Mouse (Mus musculus): ENCODE measurements around the gene Cacna1f. TPM values are rescaled to one million over a fixed set of nuclear protein-coding genes. Genes with fewer than 3 reads are reported as not detected.

Cacna1f gene
- 0.04 TPM in 1 of 2 replicates, not detected in the other for polyA plus RNA-seq (2015; fragmentation: Nextera tagmentation; extraction: Ambion mirVana)

DNA sequence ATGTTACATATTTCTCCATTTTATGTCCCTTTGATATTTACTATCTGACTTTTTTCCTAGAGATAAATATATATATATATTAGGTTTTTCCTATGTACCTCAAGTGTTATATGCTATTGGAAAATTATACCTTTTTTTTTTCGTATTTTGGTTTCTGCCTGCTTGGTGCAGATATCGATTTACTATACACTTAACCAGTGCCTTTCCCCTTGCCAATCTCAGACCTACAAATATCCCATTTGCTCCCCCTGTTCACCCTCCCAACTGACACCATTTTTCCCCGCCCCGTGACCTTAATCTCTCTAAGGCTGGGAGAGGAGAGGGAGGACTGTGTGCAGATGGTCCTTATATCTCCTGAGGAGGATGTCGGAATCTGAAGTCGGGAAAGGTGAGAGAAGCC, at the start of gene Cacna1f:
Gene Cacna1f, plus strand, starts transcription at position 301 of the 400 bp plus-strand sequence.

DNA sequence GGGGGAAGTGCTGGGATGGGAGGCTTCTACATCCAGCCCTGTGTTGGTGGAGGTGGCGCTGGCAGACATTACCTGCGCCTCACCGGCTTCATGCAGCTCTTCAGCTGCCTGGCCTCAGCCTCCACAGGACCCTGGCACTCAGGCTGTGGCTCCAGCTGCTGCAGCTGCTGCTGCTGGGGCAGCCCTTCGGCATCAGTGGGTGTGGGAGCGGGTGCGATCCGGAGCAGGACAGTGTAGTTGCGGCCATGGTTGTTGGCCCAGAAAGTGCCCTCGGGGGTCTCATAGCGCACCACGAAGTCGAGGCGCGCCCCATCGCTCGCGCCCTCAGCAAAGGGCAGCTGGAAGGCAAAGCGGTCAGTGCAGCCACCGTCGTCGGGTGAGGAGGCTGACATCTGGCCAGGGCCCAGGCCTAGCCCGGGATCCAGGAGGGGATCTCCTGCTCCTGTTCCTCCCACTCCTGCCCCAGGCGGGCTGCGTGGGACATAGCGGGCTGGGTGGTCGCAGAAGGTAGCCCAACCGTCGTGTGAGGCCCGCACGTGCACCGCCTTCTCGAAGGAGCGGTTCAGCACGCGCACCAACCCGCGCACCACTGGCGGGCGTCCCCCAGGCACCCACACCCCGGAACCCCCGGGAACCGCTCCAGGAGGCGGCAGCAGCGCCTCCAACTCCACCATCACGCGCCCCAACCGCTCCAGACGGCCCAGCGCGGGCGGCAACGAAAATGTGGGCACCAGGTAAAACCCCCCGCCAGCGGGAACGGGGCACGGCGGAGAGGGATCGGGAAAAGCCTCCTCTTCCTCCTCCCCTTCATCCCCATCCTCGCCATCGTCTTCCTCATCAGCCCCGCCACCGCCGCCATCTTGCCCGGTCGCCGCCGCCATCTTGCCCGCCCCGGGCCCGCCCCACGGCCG, 33.5 kb upstream of the Cacna1f start, which contains the start of gene Foxp3:
Gene Foxp3, plus strand, starts transcription at position 469 of the 911 bp plus-strand sequence.

DNA sequence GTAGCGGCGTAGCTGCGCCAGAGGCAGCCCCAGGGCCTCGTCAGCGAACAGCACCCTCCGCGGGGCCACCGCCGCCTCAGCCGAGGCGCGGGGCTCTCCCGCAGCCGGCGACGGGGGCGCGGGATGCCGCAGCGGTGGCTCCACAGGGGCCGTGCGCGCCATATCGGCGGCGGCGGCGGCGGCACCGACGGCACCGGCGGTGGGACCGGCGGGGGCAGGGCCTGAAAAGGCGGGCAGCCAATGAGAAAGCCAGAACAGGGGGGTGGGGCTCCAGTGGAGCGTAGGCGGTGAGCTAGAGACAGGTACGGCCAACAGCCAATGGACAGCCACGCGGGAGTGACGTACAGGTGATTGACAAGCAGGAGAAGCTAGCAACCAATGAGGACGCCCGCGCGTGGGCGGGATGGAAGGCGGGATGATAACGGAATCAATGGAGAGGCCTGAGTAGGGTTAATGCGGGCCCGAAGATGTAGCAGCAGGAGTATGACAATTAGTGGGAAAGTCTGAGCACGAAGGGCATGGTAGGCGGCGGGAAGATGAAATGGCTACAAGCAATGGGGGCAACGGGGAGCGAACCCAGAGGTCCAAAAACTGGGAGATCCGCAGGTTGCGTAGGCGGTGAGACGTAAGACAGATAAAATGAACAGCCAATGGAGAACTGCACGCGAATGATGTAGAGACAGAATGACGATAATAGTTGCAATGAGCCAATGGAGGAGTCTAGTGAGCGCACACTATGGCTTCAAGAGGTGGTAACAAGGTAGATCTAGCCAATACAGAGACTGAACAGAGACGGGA, 32.6 kb upstream of the Cacna1f start, which contains the start of gene Ppp1r3f:
Gene Ppp1r3f, minus strand, starts transcription at position 197 of the 798 bp plus-strand sequence.

DNA sequence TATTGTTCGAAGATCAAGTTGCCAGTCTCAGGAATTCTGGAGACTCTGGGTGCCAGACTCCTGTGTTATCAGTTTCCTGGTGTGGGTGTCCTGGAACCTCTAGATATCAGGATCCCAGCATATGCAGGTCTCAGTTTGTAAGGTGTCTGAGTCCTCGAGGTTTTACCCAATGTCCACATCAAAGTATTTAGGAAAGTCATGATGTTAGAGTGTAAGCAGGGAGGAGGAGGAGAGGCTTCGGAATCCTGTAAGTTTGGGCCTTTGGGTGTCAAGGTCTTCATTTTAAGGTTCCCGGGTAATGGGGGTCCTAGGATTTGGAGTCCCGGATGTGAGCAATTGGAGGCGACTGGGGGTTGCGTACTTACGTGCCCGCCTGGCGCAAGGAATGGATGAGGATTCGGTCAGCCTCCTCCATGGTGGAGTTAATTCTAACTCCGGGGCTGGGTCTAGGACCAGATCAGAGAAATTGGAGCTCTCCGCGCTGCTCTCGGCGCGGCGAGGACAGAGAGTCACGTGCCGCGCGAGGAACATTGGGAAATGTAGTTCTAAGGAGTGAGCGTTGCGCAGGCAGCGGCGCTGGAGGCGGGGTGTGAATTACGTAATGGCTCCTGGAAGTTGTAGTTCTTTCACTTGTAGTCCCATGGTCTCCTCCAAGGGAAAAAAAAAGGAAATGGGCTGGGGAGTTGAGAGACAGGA, 1.9 kb upstream of the Cacna1f start, which contains the start of gene Ccdc22:
Gene Ccdc22, minus strand, starts transcription at position 639 of the 696 bp plus-strand sequence.

DNA sequence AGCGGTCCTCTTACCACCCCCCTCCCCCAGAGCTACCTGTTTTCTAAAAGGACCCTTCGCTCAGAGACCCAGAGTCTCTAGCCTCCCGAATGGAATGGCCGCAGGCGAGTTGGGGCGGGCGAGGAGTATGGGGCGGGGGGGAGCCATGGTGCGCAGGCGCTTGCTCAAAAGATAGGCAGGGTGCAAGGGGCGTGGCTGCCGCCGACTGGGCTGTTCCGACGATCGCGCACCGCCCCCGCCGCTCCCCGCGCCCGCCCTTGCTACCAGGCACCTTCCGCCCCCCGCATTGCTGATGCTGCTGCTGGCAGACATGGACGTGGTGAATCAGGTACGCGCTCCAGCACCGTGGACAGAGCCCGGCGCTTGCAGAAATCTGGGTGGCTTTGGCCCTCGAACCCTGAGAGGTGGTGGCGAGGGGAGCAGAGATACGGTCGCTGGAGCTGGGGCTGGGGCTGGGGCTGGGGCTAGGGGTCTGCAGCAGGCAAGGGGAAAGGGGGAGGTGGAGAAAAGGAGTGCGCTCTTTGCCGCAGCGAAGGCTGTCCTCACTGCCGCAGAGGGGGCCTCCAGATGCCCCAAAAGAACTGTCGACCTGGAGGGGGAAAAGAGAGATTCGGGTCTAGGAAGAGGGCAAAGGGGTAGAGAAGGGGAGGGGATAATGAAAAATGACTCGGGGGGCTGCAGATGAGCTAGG, 31.7 kb downstream of the Cacna1f start, which contains the start of gene Syp:
Gene Syp, plus strand, starts transcription at position 71 of the 691 bp plus-strand sequence.

DNA sequence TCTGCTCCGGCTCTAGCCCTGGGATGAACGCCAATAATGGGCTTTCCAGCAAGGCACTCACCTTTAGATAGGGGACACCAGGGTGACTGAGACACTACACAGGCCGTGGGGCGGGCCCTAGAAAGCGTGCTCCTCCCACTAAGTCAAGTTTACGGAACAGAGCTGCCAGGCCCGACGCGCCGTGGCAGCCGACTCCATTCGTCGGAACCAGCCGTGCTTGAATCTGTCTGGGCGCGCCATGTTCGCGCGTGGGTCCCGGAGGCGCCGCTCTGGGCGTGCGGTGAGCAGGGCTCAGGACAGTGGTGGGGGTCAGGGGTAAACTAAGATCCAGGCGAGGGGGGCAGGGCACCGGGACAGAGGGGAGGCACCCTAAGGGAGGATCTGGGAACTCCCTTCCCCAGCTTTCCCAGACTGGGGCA, 50.3 kb downstream of the Cacna1f start, which contains the start of gene Prickle3:
Gene Prickle3, plus strand, starts transcription at position 40 of the 419 bp plus-strand sequence.

DNA sequence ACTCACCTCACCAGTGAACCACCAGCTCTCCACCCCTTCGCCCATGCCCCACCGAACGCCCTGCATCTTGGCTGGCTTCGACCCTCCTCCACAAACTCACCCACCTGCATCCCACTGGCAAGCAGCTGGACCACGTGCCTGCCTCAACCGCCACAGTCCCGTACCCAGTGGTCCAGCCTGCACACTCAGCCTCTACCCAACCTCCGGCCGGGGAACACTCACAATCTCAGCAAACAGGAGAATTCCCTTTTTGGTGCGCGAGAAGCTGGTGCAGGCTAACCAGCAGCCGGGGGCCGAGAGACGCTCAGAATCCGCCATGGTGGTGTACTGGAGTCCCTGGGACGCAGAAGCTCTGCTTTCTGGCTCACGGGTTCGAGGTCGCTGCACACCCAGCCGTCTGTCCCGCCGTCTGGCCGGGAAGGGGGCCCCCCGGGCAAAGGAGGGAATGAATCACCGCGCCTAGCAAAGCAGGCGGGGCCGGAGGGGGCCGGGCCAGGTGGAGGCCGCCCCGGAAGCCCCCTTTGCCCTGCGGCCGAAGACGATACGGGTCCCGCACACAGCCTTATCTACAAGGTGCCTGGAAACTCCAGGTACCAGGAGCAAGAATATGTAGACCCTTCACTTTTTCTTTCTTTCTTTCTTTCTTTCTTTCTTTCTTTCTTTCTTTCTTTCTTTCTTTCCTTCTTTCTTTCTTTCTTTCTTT, 64.2 kb downstream of the Cacna1f start, which contains the start of gene Plp2:
Gene Plp2, minus strand, starts transcription at position 470 of the 703 bp plus-strand sequence.

DNA sequence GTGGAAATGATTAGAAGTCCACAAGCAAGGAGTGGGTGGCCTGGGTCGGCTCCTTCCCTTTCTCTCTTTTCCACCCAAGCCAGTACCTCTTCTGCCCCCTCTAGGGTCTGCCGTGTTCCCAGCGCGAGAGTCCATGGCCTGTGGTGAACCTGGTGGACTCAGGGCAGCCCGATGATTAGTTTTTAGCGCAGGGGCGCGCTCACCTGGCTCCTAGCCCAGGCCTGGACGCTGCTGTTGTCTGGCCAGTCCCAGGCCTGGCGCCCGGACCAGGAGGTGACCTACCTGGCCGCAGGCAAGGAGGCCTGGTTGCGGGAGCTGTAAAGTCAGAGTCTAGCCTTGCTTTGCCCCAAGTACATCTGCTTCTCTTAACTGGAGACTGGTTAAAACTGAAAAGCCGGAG, 74.0 kb downstream of the Cacna1f start, which contains the start of gene Magix:
Gene Magix, minus strand, starts transcription at position 388 of the 400 bp plus-strand sequence.

Other genes starting within 250 kb of the Cacna1f start
- 0.47 and 0.52 TPM in 2 replicates for gene Usp27x, start 231.3 kb upstream of the Cacna1f start, polyA plus RNA-seq (2015; fragmentation: Nextera tagmentation; extraction: Ambion mirVana)
- gene Foxp3, start 33.4 kb upstream of the Cacna1f start, polyA plus RNA-seq (2015; fragmentation: Nextera tagmentation; extraction: Ambion mirVana), result not detected in 2 replicates
- 0.86 and 1.1 TPM in 2 replicates for gene Ppp1r3f, start 32.8 kb upstream of the Cacna1f start, polyA plus RNA-seq (2015; fragmentation: Nextera tagmentation; extraction: Ambion mirVana)
- gene Ccdc22, start 1.6 kb upstream of the Cacna1f start, polyA plus RNA-seq (2015; fragmentation: Nextera tagmentation; extraction: Ambion mirVana), result 13.6 and 15.5 TPM in 2 replicates
- 0.69 and 0.79 TPM in 2 replicates for gene Syp, start 31.4 kb downstream of the Cacna1f start, polyA plus RNA-seq (2015; fragmentation: Nextera tagmentation; extraction: Ambion mirVana)
- 6.8 and 7.8 TPM in 2 replicates for gene Prickle3, start 50.2 kb downstream of the Cacna1f start, polyA plus RNA-seq (2015; fragmentation: Nextera tagmentation; extraction: Ambion mirVana)
- 303 and 319 TPM in 2 replicates for gene Plp2, start 64.3 kb downstream of the Cacna1f start, polyA plus RNA-seq (2015; fragmentation: Nextera tagmentation; extraction: Ambion mirVana)
- gene Magix, start 74.2 kb downstream of the Cacna1f start, polyA plus RNA-seq (2015; fragmentation: Nextera tagmentation; extraction: Ambion mirVana), result 0.47 and 0.53 TPM in 2 replicates
- gene Gpkow, start 90.0 kb downstream of the Cacna1f start, polyA plus RNA-seq (2015; fragmentation: Nextera tagmentation; extraction: Ambion mirVana), result 19.2 and 20.6 TPM in 2 replicates
- 23.7 and 30.3 TPM in 2 replicates for gene Wdr45, start 107.2 kb downstream of the Cacna1f start, polyA plus RNA-seq (2015; fragmentation: Nextera tagmentation; extraction: Ambion mirVana)
- gene Gm45208, start 115.2 kb downstream of the Cacna1f start, polyA plus RNA-seq (2015; fragmentation: Nextera tagmentation; extraction: Ambion mirVana), result 0.61 TPM in 1 of 2 replicates, not detected in the other
- gene Praf2, start 121.4 kb downstream of the Cacna1f start, polyA plus RNA-seq (2015; fragmentation: Nextera tagmentation; extraction: Ambion mirVana), result 38.2 and 41.3 TPM in 2 replicates
- gene Ccdc120, start 143.8 kb downstream of the Cacna1f start, polyA plus RNA-seq (2015; fragmentation: Nextera tagmentation; extraction: Ambion mirVana), result 9.0 and 10.0 TPM in 2 replicates
- gene Tfe3, start 155.5 kb downstream of the Cacna1f start, polyA plus RNA-seq (2015; fragmentation: Nextera tagmentation; extraction: Ambion mirVana), result 21.3 and 23.4 TPM in 2 replicates
- 19.2 and 23.6 TPM in 2 replicates for gene Gripap1, start 182.7 kb downstream of the Cacna1f start, polyA plus RNA-seq (2015; fragmentation: Nextera tagmentation; extraction: Ambion mirVana)
- gene Kcnd1, start 215.2 kb downstream of the Cacna1f start, polyA plus RNA-seq (2015; fragmentation: Nextera tagmentation; extraction: Ambion mirVana), result 0.98 and 1.4 TPM in 2 replicates
- gene Otud5, start 234.3 kb downstream of the Cacna1f start, polyA plus RNA-seq (2015; fragmentation: Nextera tagmentation; extraction: Ambion mirVana), result 23.4 and 24.7 TPM in 2 replicates

Data from urinary bladder, postnatal 0 days (tissue).